Mouse (Mus musculus): ENCODE results near the gene Kmo. TPM values are rescaled to one million over a fixed set of nuclear protein-coding genes. Genes with fewer than 3 reads are reported as not detected.

Gene Kmo
- polyA plus RNA-seq, 1 experiment, result 49.6 TPM

DNA sequence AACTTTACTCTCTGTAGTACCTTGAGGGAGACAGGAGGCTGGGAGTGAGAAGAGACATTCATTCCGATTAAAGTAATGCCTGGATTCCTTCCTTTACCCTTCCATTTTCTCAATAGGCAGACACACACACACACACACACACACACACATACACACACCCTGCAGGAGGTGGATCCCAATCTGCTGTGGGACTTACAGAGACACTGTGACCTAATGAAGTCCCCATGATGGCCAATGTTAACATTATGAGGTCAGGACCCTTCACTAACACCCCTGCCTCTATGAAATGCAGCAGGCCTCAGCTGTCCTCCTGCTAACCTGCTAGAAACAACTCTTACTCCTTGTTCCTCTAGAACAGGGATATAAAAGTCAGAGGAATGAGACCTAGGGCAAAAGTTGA lies 78.1 kb downstream of the Kmo start, which contains the start of gene Wdr64:
Gene Wdr64 (plus strand): TSS at position 301 of the 400 bp plus-strand sequence.
- H3K36me3 ChIP-seq (ENCODE audit: control insufficient read depth, insufficient read depth, low read length), result no peaks in the 10 kb centered on the region
- no peak for DNase-seq
- H3K4me3 ChIP-seq (ENCODE audit: insufficient read depth, low read depth, low read length), result no peak within 1 kb of the TSS
- peaks cover 2% of the 10 kb centered on the region; the same call in 1 of the 2 replicates for H3K4me1 ChIP-seq (ENCODE audit: control insufficient read depth, insufficient read depth, low read length)
- WGBS, result 73% methylated on average over 1 of the region's 1 CpGs
- H3K27ac ChIP-seq (ENCODE audit: insufficient read depth, low read depth, low read length), result no peak within 1 kb of the TSS
- H3K27me3 ChIP-seq (replicated peaks; ENCODE audit: control insufficient read depth, insufficient read depth, low read length), result no peaks in the 10 kb centered on the region
- TF ChIP-seq POLR2A (IDR thresholded peaks at IDR 0.05; ENCODE audit: low read depth, low read length), result no peak
- TF ChIP-seq CTCF (conservative IDR thresholded peaks at IDR 0.05; ENCODE audit: insufficient read depth, insufficient read length, low read depth, low read length), result no peak

DNA sequence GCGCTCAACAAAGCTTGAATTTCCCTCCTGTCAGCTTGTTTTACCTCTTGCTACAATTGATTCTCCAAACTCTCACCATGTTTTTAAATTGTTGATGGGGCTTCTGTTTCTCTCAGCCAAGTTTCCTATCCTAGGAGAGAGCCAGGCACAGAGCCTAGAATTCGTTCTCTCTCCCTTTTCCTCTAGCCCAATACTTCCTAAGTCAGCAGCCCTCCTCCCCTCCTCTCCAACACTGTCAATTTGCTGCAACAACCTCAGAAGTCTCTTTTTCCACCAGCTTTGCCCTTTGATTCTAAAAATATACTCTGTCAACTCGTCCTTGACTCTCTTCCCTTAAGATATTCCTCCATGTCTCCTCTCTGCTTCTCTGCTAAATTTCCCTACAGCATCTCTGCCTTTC lies 79.2 kb downstream of the Kmo start:
- H3K4me3 ChIP-seq (ENCODE audit: insufficient read depth, low read depth, low read length), result no peak overlapping the region
- no peak for DNase-seq
- WGBS, result 63% methylated on average over 3 of the region's 3 CpGs
- H3K27me3 ChIP-seq (replicated peaks; ENCODE audit: control insufficient read depth, insufficient read depth, low read length), result no peaks in the 10 kb centered on the region
- TF ChIP-seq POLR2A (IDR thresholded peaks at IDR 0.05; ENCODE audit: low read depth, low read length) (no peak), CTCF (conservative IDR thresholded peaks at IDR 0.05; ENCODE audit: insufficient read depth, insufficient read length, low read depth, low read length) (no peak)
- H3K36me3 ChIP-seq (ENCODE audit: control insufficient read depth, insufficient read depth, low read length), result no peaks in the 10 kb centered on the region
- H3K27ac ChIP-seq (ENCODE audit: insufficient read depth, low read depth, low read length), result no peak overlapping the region
- no peaks in the 10 kb centered on the region for H3K4me1 ChIP-seq (ENCODE audit: control insufficient read depth, insufficient read depth, low read length)

DNA sequence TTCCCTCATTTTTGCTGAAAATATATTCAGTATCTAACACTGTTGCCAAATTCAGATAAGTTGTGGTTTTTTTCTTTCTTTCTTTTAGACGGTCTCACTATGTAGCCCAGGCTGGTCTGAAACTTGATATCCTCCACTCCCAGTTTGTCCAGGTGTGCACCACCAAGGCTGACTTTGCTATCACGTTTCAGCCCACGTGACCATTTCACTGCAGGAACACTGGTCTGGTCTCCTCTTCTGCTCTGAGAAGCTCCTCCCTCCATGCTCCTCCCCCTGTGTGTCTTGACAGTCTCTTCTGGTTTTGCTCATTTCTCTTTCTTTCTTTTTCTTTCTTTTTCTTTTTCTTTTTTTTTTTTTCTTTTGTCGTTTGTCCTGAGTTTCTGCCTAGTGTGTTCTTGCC lies 79.6 kb downstream of the Kmo start:
- DNase-seq, result no peak
- WGBS, result 21% methylated on average over 4 of the region's 4 CpGs
- Histone ChIP-seq H3K36me3 (ENCODE audit: control insufficient read depth, insufficient read depth, low read length) (no peaks in the 10 kb centered on the region), H3K27ac (ENCODE audit: insufficient read depth, low read depth, low read length) (no peak overlapping the region), H3K4me1 (ENCODE audit: control insufficient read depth, insufficient read depth, low read length) (no peaks in the 10 kb centered on the region), H3K27me3 (replicated peaks; ENCODE audit: control insufficient read depth, insufficient read depth, low read length) (no peaks in the 10 kb centered on the region), H3K4me3 (ENCODE audit: insufficient read depth, low read depth, low read length) (no peak overlapping the region)
- TF ChIP-seq POLR2A (IDR thresholded peaks at IDR 0.05; ENCODE audit: low read depth, low read length) (no peak), CTCF (conservative IDR thresholded peaks at IDR 0.05; ENCODE audit: insufficient read depth, insufficient read length, low read depth, low read length) (no peak)

- Histone ChIP-seq H3K27me3 (replicated peaks; ENCODE audit: control insufficient read depth, insufficient read depth, low read length) (no peaks in the 10 kb centered on the region), H3K36me3 (ENCODE audit: control insufficient read depth, insufficient read depth, low read length) (no peaks in the 10 kb centered on the region), H3K4me3 (ENCODE audit: insufficient read depth, low read depth, low read length) (no peak overlapping the region), H3K27ac (ENCODE audit: insufficient read depth, low read depth, low read length) (no peak overlapping the region), H3K4me1 (ENCODE audit: control insufficient read depth, insufficient read depth, low read length) (no peaks in the 10 kb centered on the region)
- no peak for DNase-seq
- TF ChIP-seq CTCF (conservative IDR thresholded peaks at IDR 0.05; ENCODE audit: insufficient read depth, insufficient read length, low read depth, low read length) (no peak), POLR2A (IDR thresholded peaks at IDR 0.05; ENCODE audit: low read depth, low read length) (no peak)
- WGBS, result 52% methylated on average over 4 of the region's 4 CpGs
Measured at GRCm38 (mm10) chr1:175701145-175701544, 81.0 kb downstream of the Kmo start.

GRCm38 (mm10) chr1:175707599-175707998 lies 87.4 kb downstream of the Kmo start:
- Histone ChIP-seq H3K36me3 (ENCODE audit: control insufficient read depth, insufficient read depth, low read length) (no peaks in the 10 kb centered on the region), H3K4me3 (ENCODE audit: insufficient read depth, low read depth, low read length) (no peak overlapping the region), H3K27me3 (replicated peaks; ENCODE audit: control insufficient read depth, insufficient read depth, low read length) (no peaks in the 10 kb centered on the region), H3K27ac (ENCODE audit: insufficient read depth, low read depth, low read length) (no peak overlapping the region), H3K4me1 (ENCODE audit: control insufficient read depth, insufficient read depth, low read length) (no peaks in the 10 kb centered on the region)
- 52% methylated on average over 5 of the region's 5 CpGs for WGBS
- TF ChIP-seq CTCF (conservative IDR thresholded peaks at IDR 0.05; ENCODE audit: insufficient read depth, insufficient read length, low read depth, low read length) (no peak), POLR2A (IDR thresholded peaks at IDR 0.05; ENCODE audit: low read depth, low read length) (no peak)
- no peak for DNase-seq

- Histone ChIP-seq H3K36me3 (ENCODE audit: control insufficient read depth, insufficient read depth, low read length) (no peaks in the 10 kb centered on the region), H3K4me3 (ENCODE audit: insufficient read depth, low read depth, low read length) (no peak overlapping the region), H3K4me1 (ENCODE audit: control insufficient read depth, insufficient read depth, low read length) (no peaks in the 10 kb centered on the region), H3K27me3 (replicated peaks; ENCODE audit: control insufficient read depth, insufficient read depth, low read length) (no peaks in the 10 kb centered on the region), H3K27ac (ENCODE audit: insufficient read depth, low read depth, low read length) (no peak overlapping the region)
- no peak for DNase-seq
- TF ChIP-seq POLR2A (IDR thresholded peaks at IDR 0.05; ENCODE audit: low read depth, low read length) (no peak), CTCF (conservative IDR thresholded peaks at IDR 0.05; ENCODE audit: insufficient read depth, insufficient read length, low read depth, low read length) (no peak)
Measured at GRCm38 (mm10) chr1:175708013-175708412, 87.8 kb downstream of the Kmo start.

Other genes starting within 250 kb of the Kmo start
- gene Rgs7, start 127.9 kb upstream of the Kmo start, polyA plus RNA-seq (2012; rRNA removed), result 0.73 and 1.2 TPM in 2 replicates
- gene Fh1, start 5.3 kb downstream of the Kmo start, polyA plus RNA-seq (2012; rRNA removed), result 117 and 181 TPM in 2 replicates
- 2.1 and 2.2 TPM in 2 replicates for gene Opn3, start 72.4 kb downstream of the Kmo start, polyA plus RNA-seq (2012; rRNA removed)
- gene Chml, start 72.5 kb downstream of the Kmo start, polyA plus RNA-seq (2012; rRNA removed), result 2.1 and 5.4 TPM in 2 replicates
- 0.03 TPM in 2 replicates for gene Wdr64, start 78.2 kb downstream of the Kmo start, polyA plus RNA-seq (2012; rRNA removed)